Mouse (Mus musculus) T-helper 2 cell (primary cell): Measurements from ENCODE around the gene Gatad1.

ENCODE experiments used
- in situ Hi-C: fragments of 300-600 bp; cut with MboI, MseI; formaldehyde crosslinking; loops from one replicate; pipeline ENCODE4 v1.15.1; 2025; ENCODE audit warnings: high pct_unique_total_duplicates

The Gatad1 gene

GRCm38 (mm10) chr5:3657085-3657484 lies at the start of gene Gatad1:
Gatad1 (minus strand) TSS chr5:3657185.
- in situ Hi-C loops = loop anchor here (10.0 kb wide), 1 partner anchor 228 kb away; no protein-coding TSS in a partner anchor

- in situ Hi-C loops = no loop called here
Measured at GRCm38 (mm10) chr5:3702180-3702579, 45.2 kb upstream of the Gatad1 start.

GRCm38 (mm10) chr5:3700025-3700424 lies 43.0 kb upstream of the Gatad1 start:
- in situ Hi-C loops = no loop called here

GRCm38 (mm10) chr5:3696031-3696430 lies 39.0 kb upstream of the Gatad1 start:
- in situ Hi-C loops = no loop called here

- in situ Hi-C loops = no loop called here
Measured at GRCm38 (mm10) chr5:3695191-3695590, 38.2 kb upstream of the Gatad1 start.

GRCm38 (mm10) chr5:3692956-3693355 lies 36.0 kb upstream of the Gatad1 start:
- in situ Hi-C loops = no loop called here

GRCm38 (mm10) chr5:3691283-3691682 lies 34.3 kb upstream of the Gatad1 start:
- in situ Hi-C loops = no loop called here

- in situ Hi-C loops = no loop called here
Measured at GRCm38 (mm10) chr5:3688298-3688697, 31.3 kb upstream of the Gatad1 start.

- in situ Hi-C loops = no loop called here
Measured at GRCm38 (mm10) chr5:3669938-3670554, 13.1 kb upstream of the Gatad1 start.

- in situ Hi-C loops = no loop called here
Measured at GRCm38 (mm10) chr5:3666585-3666984, 9.6 kb upstream of the Gatad1 start.

GRCm38 (mm10) chr5:3665225-3665624 lies 8.2 kb upstream of the Gatad1 start:
- in situ Hi-C loops = no loop called here

- in situ Hi-C loops = loop anchor here (10.0 kb wide), 1 partner anchor 231 kb away; no protein-coding TSS in a partner anchor
Measured at GRCm38 (mm10) chr5:3653801-3654200, 3.2 kb downstream of the Gatad1 start.

- in situ Hi-C loops = loop anchor here (10.0 kb wide), 1 partner anchor 232 kb away; no protein-coding TSS in a partner anchor
Measured at GRCm38 (mm10) chr5:3652903-3653575, 3.9 kb downstream of the Gatad1 start.

- in situ Hi-C loops = loop anchor here (10.0 kb wide), 1 partner anchor 233 kb away; no protein-coding TSS in a partner anchor
Measured at GRCm38 (mm10) chr5:3651621-3652020, 5.4 kb downstream of the Gatad1 start.

- in situ Hi-C loops = loop anchor here (10.0 kb wide), 1 partner anchor 234 kb away; no protein-coding TSS in a partner anchor
Measured at GRCm38 (mm10) chr5:3650881-3651280, 6.1 kb downstream of the Gatad1 start, which contains the start of gene Tmbim7. Tmbim7 (plus strand) TSS chr5:3651181.

GRCm38 (mm10) chr5:3648849-3649210 lies 8.2 kb downstream of the Gatad1 start:
- in situ Hi-C loops = no loop called here

GRCm38 (mm10) chr5:3648206-3648848 lies 8.7 kb downstream of the Gatad1 start:
- in situ Hi-C loops = no loop called here

GRCm38 (mm10) chr5:3647708-3648121 lies 9.3 kb downstream of the Gatad1 start:
- in situ Hi-C loops = no loop called here

- in situ Hi-C loops = no loop called here
Measured at GRCm38 (mm10) chr5:3646991-3647707, 9.8 kb downstream of the Gatad1 start.

- in situ Hi-C loops = no loop called here
Measured at GRCm38 (mm10) chr5:3646539-3646938, 10.4 kb downstream of the Gatad1 start.

GRCm38 (mm10) chr5:3645326-3645725 lies 11.7 kb downstream of the Gatad1 start:
- in situ Hi-C loops = no loop called here

GRCm38 (mm10) chr5:3644621-3645020 lies 12.4 kb downstream of the Gatad1 start:
- in situ Hi-C loops = no loop called here
